Mouse (Mus musculus) gastrocnemius, postnatal 14 days (tissue): ENCODE measurements at regions not wholly inside any gene's neighbourhood (a gene's known extent, or its start where the extent isn't known, plus 50 kb on each side); places are given as distances from the start of the nearest gene placed in this dataset.

ENCODE experiments used
- DNase-seq: peaks from one replicate; pipeline ENCODE4 v3.0.0; 2021; ENCODE audit warnings: mixed read lengths
- intact Hi-C: fragments of 180-260 bp; cut with DNase I; formaldehyde crosslinking; loops from one replicate; pipeline ENCODE4 v1.15.1; 2025; ENCODE audit warnings: low total_unique reads

DNA sequence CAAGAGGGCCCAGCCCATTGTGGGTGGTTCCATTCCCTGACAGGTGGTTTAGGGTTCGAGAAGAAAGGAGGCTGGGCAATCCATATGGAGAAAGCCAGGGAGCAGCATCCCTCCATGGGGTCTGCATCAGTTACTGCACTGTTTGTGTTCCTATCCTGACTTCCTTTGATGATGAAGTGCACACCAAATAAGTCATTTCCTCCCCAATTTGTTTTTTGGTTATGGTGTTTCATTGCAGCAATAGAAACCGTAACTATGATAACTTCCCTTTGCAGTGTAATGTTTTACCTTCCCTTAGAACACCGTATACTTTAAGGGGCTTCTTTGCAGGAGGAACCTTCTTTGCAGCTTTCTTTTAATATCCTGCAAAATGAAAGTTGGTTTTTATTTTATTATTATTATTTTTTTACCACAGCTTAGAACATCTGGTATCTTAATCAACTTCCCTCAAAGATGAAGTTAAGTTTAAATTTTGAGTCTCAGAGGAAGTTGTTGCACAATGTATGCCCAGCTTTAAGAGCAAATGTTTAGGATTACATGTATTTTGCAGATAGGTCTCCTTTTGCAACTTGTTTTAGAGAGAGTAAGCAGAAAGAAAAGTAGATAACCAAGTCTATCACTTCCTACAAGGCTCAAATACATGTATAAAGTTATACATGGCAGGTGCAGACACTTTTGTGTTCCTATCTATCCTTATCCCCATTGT is 1059.1 kb downstream of the Diaph2 start:
- no peak for DNase-seq
- intact Hi-C loops: loop anchor here (5.0 kb wide), 1 partner anchor 531 kb away; no protein-coding TSS in a partner anchor

- intact Hi-C loops: no loop called here
- DNase-seq: no peak
Measured at GRCm38 (mm10) chrX:130818916-130819315, 1069.4 kb downstream of the Diaph2 start.

DNA sequence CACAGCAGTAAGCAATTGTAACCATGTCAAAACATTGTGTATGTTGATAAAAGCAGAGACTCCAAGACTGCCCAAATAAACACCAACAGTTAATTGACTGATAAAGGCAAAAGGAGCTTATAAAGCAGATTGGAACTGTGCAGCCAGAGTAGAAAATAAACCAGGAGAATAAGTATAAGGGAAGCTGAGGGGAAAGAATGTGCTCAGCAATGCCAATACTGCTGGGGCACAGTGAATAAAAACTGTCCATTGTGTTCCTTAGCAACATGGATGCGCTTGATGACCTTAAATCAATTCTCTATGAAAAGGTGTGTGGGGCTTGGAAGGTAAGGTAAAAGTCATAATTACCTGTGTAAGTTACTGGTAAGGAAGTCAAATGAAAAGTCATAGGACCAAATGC is 1070.2 kb downstream of the Diaph2 start:
- intact Hi-C loops: no loop called here
- DNase-seq: no peak

GRCm38 (mm10) chrX:130820168-130820567 is 1070.6 kb downstream of the Diaph2 start:
- intact Hi-C loops: no loop called here

DNA sequence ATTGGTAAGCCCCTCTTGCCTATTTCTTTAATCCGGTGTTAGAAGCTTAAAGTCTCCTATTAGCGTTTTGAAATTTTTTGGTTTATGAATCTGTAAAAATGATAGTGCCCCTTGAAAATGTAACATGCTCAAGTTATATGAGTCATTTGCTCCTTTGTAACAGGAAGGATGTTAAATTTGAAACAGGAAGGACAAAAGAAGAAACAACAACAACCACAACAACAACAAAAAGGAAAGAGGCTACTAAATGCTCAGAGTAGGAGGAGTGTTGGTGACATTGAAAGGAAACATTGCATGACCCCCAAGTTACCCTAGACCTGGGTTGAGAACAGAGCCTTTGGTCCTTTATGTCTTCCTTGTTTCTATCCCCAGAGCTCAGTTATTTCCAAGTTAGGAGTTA is 1074.4 kb downstream of the Diaph2 start:
- intact Hi-C loops: no loop called here
- DNase-seq: no peak

More at GRCm38 (mm10) chrX:130820168-130820567, 1070.6 kb downstream of the Diaph2 start:
- no peak for DNase-seq

DNA sequence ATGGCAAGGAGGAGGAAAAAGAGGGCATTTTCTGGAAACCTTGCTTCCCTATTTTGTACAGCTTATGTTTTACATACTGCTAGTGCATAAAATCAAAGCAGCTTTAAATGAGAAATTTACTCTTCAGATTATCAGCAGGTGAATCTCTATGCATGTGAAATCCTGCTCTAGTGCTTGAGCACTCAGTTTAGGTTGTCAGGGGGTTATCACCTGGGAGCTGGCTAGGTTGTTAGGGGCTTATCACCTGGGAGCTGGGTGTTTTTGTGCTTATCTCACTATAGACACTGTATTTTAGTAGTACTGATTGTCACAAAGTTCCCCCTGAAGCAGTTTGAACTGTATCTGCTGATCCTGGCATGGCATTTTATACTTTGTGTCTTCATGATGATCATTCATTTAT is 1086.3 kb downstream of the Diaph2 start:
- intact Hi-C loops: no loop called here

GRCm38 (mm10) chrX:130843141-130843540 is 1093.6 kb downstream of the Diaph2 start:
- DNase-seq: peak; percentile 23

More for the DNA sequence above, 1086.3 kb downstream of the Diaph2 start:
- no peak for DNase-seq

GRCm38 (mm10) chrX:130866506-130866905 is 1117.0 kb downstream of the Diaph2 start:
- intact Hi-C loops: no loop called here

More at GRCm38 (mm10) chrX:130843141-130843540, 1093.6 kb downstream of the Diaph2 start:
- intact Hi-C loops: no loop called here

GRCm38 (mm10) chrX:130874157-130874556 is 1124.6 kb downstream of the Diaph2 start:
- intact Hi-C loops: no loop called here
- no peak for DNase-seq

More at GRCm38 (mm10) chrX:130866506-130866905, 1117.0 kb downstream of the Diaph2 start:
- DNase-seq: no peak

DNA sequence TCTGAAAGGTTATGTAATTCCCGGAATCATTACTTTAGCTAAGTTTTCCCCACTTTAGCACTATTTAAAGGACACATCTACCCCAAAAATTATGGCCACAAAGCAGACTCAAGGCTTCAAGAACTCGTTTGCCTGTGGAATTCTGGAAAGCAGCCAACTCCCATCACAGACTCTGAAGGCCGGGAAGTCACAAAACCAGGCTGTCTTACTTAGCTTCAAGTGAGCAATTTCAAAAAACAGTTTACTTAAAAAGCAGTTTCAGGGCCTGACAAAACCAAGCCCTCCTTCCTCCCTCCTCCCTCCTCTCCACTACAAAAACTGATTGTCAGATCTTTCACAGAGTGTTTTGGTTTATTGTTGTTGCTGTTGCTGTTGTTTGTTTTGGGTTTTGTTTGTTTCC is 1125.7 kb downstream of the Diaph2 start:
- no peak for DNase-seq
- intact Hi-C loops: no loop called here

- no peak for DNase-seq
- intact Hi-C loops: no loop called here
Measured at GRCm38 (mm10) chrX:130876120-130876519, 1126.6 kb downstream of the Diaph2 start.
